Mouse (Mus musculus) neural tube, embryonic 10.5 days (tissue): ENCODE results near the gene Rbfox3.

ENCODE experiments used
- DNase-seq: peaks from one replicate; pipeline ENCODE4 v3.0.0-alpha.2; 2017; ENCODE audit warnings: low spot score; ENCODE audit errors: extremely low spot score

The Rbfox3 gene

GRCm38 (mm10) chr11:118607927-118608326 lies 303.5 kb downstream of the Rbfox3 start:
- no peak for DNase-seq

GRCm38 (mm10) chr11:118605570-118605969 lies 305.8 kb downstream of the Rbfox3 start:
- DNase-seq, result no peak

GRCm38 (mm10) chr11:118604206-118604605 lies 307.2 kb downstream of the Rbfox3 start:
- no peak for DNase-seq

- peak; percentile 66 for DNase-seq
These were observed 308.3 kb downstream of the Rbfox3 start for GRCm38 (mm10) chr11:118603126-118603525.

- no peak for DNase-seq
These were observed 309.9 kb downstream of the Rbfox3 start for GRCm38 (mm10) chr11:118601484-118601883.

- DNase-seq, result no peak
These were observed 311.2 kb downstream of the Rbfox3 start for GRCm38 (mm10) chr11:118600168-118600567.

GRCm38 (mm10) chr11:118598726-118599125 lies 312.7 kb downstream of the Rbfox3 start:
- DNase-seq, result no peak

GRCm38 (mm10) chr11:118584826-118585225 lies 326.6 kb downstream of the Rbfox3 start:
- DNase-seq, result peak; percentile 87

GRCm38 (mm10) chr11:118583989-118584388 lies 327.4 kb downstream of the Rbfox3 start:
- no peak for DNase-seq

- no peak for DNase-seq
These were observed 327.8 kb downstream of the Rbfox3 start for GRCm38 (mm10) chr11:118583573-118583972.

- DNase-seq, result no peak
These were observed 330.4 kb downstream of the Rbfox3 start for GRCm38 (mm10) chr11:118581019-118581418.

GRCm38 (mm10) chr11:118579622-118580021 lies 331.8 kb downstream of the Rbfox3 start:
- DNase-seq, result no peak

GRCm38 (mm10) chr11:118577271-118577670 lies 334.1 kb downstream of the Rbfox3 start:
- DNase-seq, result no peak

- no peak for DNase-seq
These were observed 334.8 kb downstream of the Rbfox3 start for GRCm38 (mm10) chr11:118576611-118577010.

GRCm38 (mm10) chr11:118574418-118574817 lies 337.0 kb downstream of the Rbfox3 start:
- DNase-seq, result no peak

GRCm38 (mm10) chr11:118573569-118573968 lies 337.8 kb downstream of the Rbfox3 start:
- DNase-seq, result peak; percentile 85

GRCm38 (mm10) chr11:118573000-118573399 lies 338.4 kb downstream of the Rbfox3 start:
- DNase-seq, result no peak

GRCm38 (mm10) chr11:118570164-118570563 lies 341.2 kb downstream of the Rbfox3 start:
- peak; percentile 33 for DNase-seq

GRCm38 (mm10) chr11:118569571-118570062 lies 341.8 kb downstream of the Rbfox3 start:
- peak; percentile 19 for DNase-seq

- no peak for DNase-seq
These were observed 347.5 kb downstream of the Rbfox3 start for GRCm38 (mm10) chr11:118563877-118564276.

GRCm38 (mm10) chr11:118562847-118563246 lies 348.6 kb downstream of the Rbfox3 start:
- DNase-seq, result no peak

GRCm38 (mm10) chr11:118558193-118558592 lies 353.2 kb downstream of the Rbfox3 start:
- DNase-seq, result no peak

- no peak for DNase-seq
These were observed 355.8 kb downstream of the Rbfox3 start for GRCm38 (mm10) chr11:118555631-118556030.

- DNase-seq, result no peak
These were observed 356.9 kb downstream of the Rbfox3 start for GRCm38 (mm10) chr11:118554542-118554941.
